Mouse (Mus musculus): ENCODE data around the gene Cactin. TPM values are rescaled to one million over a fixed set of nuclear protein-coding genes. Genes with fewer than 3 reads are reported as not detected.

Gene Cactin
- polyA plus RNA-seq, 1 experiment from 2014 or later = 26.7 TPM

DNA sequence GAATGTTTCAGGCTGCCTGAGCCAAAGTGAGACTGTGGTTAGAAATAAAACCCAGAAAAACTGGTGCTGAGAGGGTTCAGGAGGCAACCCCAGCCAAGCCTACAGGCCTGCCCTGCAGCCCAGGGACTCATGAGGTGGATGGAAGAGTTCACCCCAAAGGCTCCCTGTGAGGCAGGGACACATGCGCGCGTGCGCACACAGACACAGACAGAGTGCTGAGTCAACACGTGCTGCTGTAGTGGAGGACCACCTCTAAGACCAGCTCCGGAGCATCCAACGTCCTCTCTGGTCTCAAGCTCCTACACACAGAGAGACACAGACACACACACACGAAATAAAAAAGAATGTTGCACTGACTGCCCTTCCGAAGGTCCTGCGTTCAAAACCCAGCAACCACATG lies 54.4 kb downstream of the Cactin start:
- no peaks in the 10 kb centered on the region for H3K9me3 ChIP-seq (replicated peaks; ENCODE audit: control insufficient read depth, low read length)
- no peak for ATAC-seq (ENCODE audit: insufficient read depth, low FRiP score)
- no peak overlapping the region for H3K4me3 ChIP-seq (replicated peaks; ENCODE audit: low read length)
- H3K27me3 ChIP-seq (ENCODE audit: control insufficient read depth, insufficient read depth, low read length) = no peaks in the 10 kb centered on the region
- WGBS = 95% methylated on average over 10 of the region's 10 CpGs
- H3K4me1 ChIP-seq (ENCODE audit: control insufficient read depth, insufficient read depth, low read length) = peaks cover 26% of the 10 kb centered on the region
- H3K9ac ChIP-seq (ENCODE audit: low read length) = no peak overlapping the region
- peaks cover 22% of the 10 kb centered on the region; the same call in 1 of the 2 replicates for H3K36me3 ChIP-seq (ENCODE audit: control insufficient read depth, insufficient read depth, low read length)
- H3K27ac ChIP-seq (ENCODE audit: low read length) = no peak overlapping the region
- H3K4me2 ChIP-seq (ENCODE audit: low read depth, low read length) = no peak overlapping the region

Small RNAs within 50 kb of the gene (microRNA-seq; reads per million reads assigned to microRNA genes)
- gene Mir3057 = 6.8 reads per million, percentile 28 among the genes with 10 or more reads in this experiment

Other genes starting within 250 kb of the Cactin start
- gene Creb3l3, start 222.2 kb upstream of the Cactin start, polyA plus RNA-seq (2015; fragmentation: Nextera tagmentation; extraction: Ambion mirVana) = 14.5 and 18.9 TPM in 2 replicates
- gene Map2k2, start 215.2 kb upstream of the Cactin start, polyA plus RNA-seq (2015; fragmentation: Nextera tagmentation; extraction: Ambion mirVana) = 143 and 145 TPM in 2 replicates
- gene Zbtb7a, start 185.9 kb upstream of the Cactin start, polyA plus RNA-seq (2015; fragmentation: Nextera tagmentation; extraction: Ambion mirVana) = 36.6 and 47.4 TPM in 2 replicates
- gene Pias4, start 153.2 kb upstream of the Cactin start, polyA plus RNA-seq (2015; fragmentation: Nextera tagmentation; extraction: Ambion mirVana) = 34.8 and 35.8 TPM in 2 replicates
- gene Eef2, start 144.5 kb upstream of the Cactin start, polyA plus RNA-seq (2015; fragmentation: Nextera tagmentation; extraction: Ambion mirVana) = 533 and 575 TPM in 2 replicates
- 30.5 and 32.4 TPM in 2 replicates for gene Dapk3, start 138.1 kb upstream of the Cactin start, polyA plus RNA-seq (2015; fragmentation: Nextera tagmentation; extraction: Ambion mirVana)
- gene 4930442H23Rik, start 137.3 kb upstream of the Cactin start, polyA plus RNA-seq (2015; fragmentation: Nextera tagmentation; extraction: Ambion mirVana) = not detected in 2 replicates
- gene Nmrk2, start 119.1 kb upstream of the Cactin start, polyA plus RNA-seq (2015; fragmentation: Nextera tagmentation; extraction: Ambion mirVana) = 0.57 TPM in 1 of 2 replicates, not detected in the other
- gene Atcay, start 90.3 kb upstream of the Cactin start, polyA plus RNA-seq (2015; fragmentation: Nextera tagmentation; extraction: Ambion mirVana) = 1.5 TPM in 2 replicates
- gene Zfr2, start 87.9 kb upstream of the Cactin start, polyA plus RNA-seq (2015; fragmentation: Nextera tagmentation; extraction: Ambion mirVana) = 5.3 and 5.9 TPM in 2 replicates
- 3.6 and 4.2 TPM in 2 replicates for gene Matk, start 68.2 kb upstream of the Cactin start, polyA plus RNA-seq (2015; fragmentation: Nextera tagmentation; extraction: Ambion mirVana)
- gene Mrpl54, start 54.2 kb upstream of the Cactin start, polyA plus RNA-seq (2015; fragmentation: Nextera tagmentation; extraction: Ambion mirVana) = 197 and 220 TPM in 2 replicates
- 61.6 and 66.9 TPM in 2 replicates for gene Apba3, start 54.1 kb upstream of the Cactin start, polyA plus RNA-seq (2015; fragmentation: Nextera tagmentation; extraction: Ambion mirVana)
- gene Tjp3, start 29.5 kb upstream of the Cactin start, polyA plus RNA-seq (2015; fragmentation: Nextera tagmentation; extraction: Ambion mirVana) = 29.1 and 35.7 TPM in 2 replicates
- 40.8 and 41.8 TPM in 2 replicates for gene Pip5k1c, start 28.1 kb upstream of the Cactin start, polyA plus RNA-seq (2015; fragmentation: Nextera tagmentation; extraction: Ambion mirVana)
- 28.1 and 31.5 TPM in 2 replicates for gene Tbxa2r, start 7.6 kb downstream of the Cactin start, polyA plus RNA-seq (2015; fragmentation: Nextera tagmentation; extraction: Ambion mirVana)
- gene Gipc3, start 22.2 kb downstream of the Cactin start, polyA plus RNA-seq (2015; fragmentation: Nextera tagmentation; extraction: Ambion mirVana) = 0.05 TPM in 1 of 2 replicates, not detected in the other
- 67.7 and 70.2 TPM in 2 replicates for gene Hmg20b, start 29.4 kb downstream of the Cactin start, polyA plus RNA-seq (2015; fragmentation: Nextera tagmentation; extraction: Ambion mirVana)
- gene Mfsd12, start 36.4 kb downstream of the Cactin start, polyA plus RNA-seq (2015; fragmentation: Nextera tagmentation; extraction: Ambion mirVana) = 7.3 and 8.6 TPM in 2 replicates
- gene 4930404N11Rik, start 44.7 kb downstream of the Cactin start, polyA plus RNA-seq (2015; fragmentation: Nextera tagmentation; extraction: Ambion mirVana) = 2.9 and 3.0 TPM in 2 replicates
- gene Fzr1, start 57.4 kb downstream of the Cactin start, polyA plus RNA-seq (2015; fragmentation: Nextera tagmentation; extraction: Ambion mirVana) = 69.2 and 79.0 TPM in 2 replicates
- gene Dohh, start 63.3 kb downstream of the Cactin start, polyA plus RNA-seq (2015; fragmentation: Nextera tagmentation; extraction: Ambion mirVana) = 77.4 and 79.6 TPM in 2 replicates
- 3.0 and 3.8 TPM in 2 replicates for gene Gm48551, start 63.4 kb downstream of the Cactin start, polyA plus RNA-seq (2015; fragmentation: Nextera tagmentation; extraction: Ambion mirVana)
- gene Gm48552, start 67.9 kb downstream of the Cactin start, polyA plus RNA-seq (2015; fragmentation: Nextera tagmentation; extraction: Ambion mirVana) = 1.3 and 1.5 TPM in 2 replicates
- 61.8 and 65.3 TPM in 2 replicates for gene Smim24, start 71.9 kb downstream of the Cactin start, polyA plus RNA-seq (2015; fragmentation: Nextera tagmentation; extraction: Ambion mirVana)
- 74.8 and 82.5 TPM in 2 replicates for gene Nfic, start 134.5 kb downstream of the Cactin start, polyA plus RNA-seq (2015; fragmentation: Nextera tagmentation; extraction: Ambion mirVana)
- 1.3 and 1.5 TPM in 2 replicates for gene Celf5, start 161.6 kb downstream of the Cactin start, polyA plus RNA-seq (2015; fragmentation: Nextera tagmentation; extraction: Ambion mirVana)
- 88.4 and 96.7 TPM in 2 replicates for gene Ncln, start 175.3 kb downstream of the Cactin start, polyA plus RNA-seq (2015; fragmentation: Nextera tagmentation; extraction: Ambion mirVana)
- gene S1pr4, start 179.0 kb downstream of the Cactin start, polyA plus RNA-seq (2015; fragmentation: Nextera tagmentation; extraction: Ambion mirVana) = 1.2 TPM in 2 replicates
- 9.0 and 11.0 TPM in 2 replicates for gene Gna15, start 203.1 kb downstream of the Cactin start, polyA plus RNA-seq (2015; fragmentation: Nextera tagmentation; extraction: Ambion mirVana)
- 101 and 105 TPM in 2 replicates for gene Gna11, start 224.1 kb downstream of the Cactin start, polyA plus RNA-seq (2015; fragmentation: Nextera tagmentation; extraction: Ambion mirVana)
- gene Aes, start 238.4 kb downstream of the Cactin start, polyA plus RNA-seq (2015; fragmentation: Nextera tagmentation; extraction: Ambion mirVana) = 325 and 351 TPM in 2 replicates

All from stomach, embryonic 16.5 days (tissue).